Mouse (Mus musculus) adipocyte (in vitro differentiated cells): ENCODE measurements at regions not wholly inside any gene's neighbourhood (a gene's known extent, or its start where the extent isn't known, plus 50 kb on each side); places are given as distances from the start of the nearest gene placed in this dataset.

ENCODE experiments used
- DNase-seq: peaks from one replicate; pipeline ENCODE4 v3.0.0-alpha.2; 2016; ENCODE audit warnings: low spot score

DNA sequence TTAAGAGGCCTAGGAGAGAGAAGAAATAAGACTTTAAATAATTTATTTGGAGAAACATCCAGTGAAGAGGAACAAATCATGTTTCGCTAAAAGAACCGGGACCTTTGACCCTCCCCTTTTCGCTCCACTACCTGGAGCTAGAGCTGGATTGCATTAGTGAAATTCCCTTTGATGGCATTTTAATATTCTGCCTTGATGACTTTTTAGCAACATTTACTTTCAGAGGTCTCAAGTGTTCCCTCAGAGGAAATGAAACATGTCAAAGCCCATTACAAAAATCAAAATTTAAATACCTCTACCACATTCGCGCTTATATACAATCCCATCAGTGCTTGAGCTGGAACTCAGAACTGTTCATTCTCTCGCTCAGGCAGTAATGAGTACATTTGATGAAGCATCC, 297.0 kb upstream of the Gm10295 start:
- no peak for DNase-seq

DNA sequence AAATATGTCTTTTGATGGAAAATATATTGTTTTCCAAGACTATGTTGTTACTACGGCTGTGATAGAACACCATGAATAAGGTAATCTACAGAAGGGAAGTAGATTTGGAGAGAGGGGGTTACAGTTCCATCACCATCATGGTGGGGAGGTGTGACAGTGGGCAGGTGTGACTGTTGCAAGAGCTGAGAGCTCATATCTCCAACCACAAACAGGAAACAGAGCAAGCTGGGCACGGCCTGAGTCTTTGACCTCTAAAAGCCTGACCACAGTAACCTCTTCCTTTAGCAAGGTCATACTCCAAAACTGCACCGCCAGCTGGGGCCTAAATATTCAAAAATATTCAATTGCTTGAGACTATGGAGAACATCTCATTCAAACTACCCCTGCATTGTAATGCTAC, 295.7 kb upstream of the Gm10295 start:
- no peak for DNase-seq

DNA sequence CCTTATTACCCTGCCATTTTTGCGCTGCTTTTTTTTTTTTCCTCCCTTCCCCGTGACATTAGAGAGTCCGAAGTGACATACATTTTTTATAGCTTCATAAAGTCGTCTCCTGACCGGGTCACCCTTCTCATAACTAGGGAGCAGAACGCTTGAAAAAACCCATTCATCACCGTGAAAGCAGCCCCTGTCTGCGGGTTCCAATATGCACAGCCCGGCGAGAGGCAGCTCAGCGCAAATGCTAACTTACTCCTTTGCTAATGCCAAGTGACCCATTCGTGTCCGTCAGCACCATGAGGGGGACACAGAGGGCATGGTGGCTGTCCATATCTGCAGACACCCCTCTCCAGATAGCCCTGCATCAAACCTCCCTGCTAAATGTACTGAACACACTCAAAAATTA, 271.8 kb upstream of the Gm10295 start:
- DNase-seq: no peak

DNA sequence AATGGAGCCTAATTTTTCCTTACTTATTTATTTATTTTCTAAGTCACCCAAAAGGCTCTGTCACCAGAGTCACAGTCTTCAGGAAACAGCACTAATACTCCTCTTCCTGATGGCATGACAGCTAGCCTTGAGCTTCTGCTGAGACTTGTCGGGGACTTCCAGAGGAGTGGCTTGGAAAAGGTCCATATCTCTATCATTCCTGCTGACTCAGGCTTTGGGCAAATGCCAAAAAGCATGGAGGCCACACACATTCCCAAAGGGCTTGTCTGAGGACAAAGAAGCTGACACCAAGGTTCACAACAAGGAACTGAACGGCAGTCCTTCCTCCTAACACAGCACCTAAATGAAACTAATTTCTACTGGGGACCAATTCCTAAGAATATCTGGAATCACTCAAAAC, 251.9 kb upstream of the Gm10295 start:
- DNase-seq: peak; percentile 2

DNA sequence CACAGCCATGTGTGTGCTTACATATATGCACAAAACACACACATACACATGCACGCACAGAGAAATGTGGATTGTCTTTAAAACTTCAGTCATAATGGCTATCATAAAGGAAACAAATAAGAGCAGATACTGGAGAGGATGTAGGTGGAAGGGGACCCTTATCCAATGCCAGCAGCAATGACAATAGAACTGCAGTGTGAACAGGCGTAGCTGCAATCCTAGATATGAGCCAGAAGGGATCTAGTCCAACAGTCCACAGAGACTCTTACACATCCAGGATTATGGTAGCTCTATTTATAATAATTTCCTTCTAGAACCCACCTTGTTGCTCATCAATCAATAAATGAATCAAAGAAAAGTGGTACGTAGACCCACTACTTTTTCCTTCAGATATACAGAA, 245.5 kb upstream of the Gm10295 start:
- DNase-seq: no peak

DNA sequence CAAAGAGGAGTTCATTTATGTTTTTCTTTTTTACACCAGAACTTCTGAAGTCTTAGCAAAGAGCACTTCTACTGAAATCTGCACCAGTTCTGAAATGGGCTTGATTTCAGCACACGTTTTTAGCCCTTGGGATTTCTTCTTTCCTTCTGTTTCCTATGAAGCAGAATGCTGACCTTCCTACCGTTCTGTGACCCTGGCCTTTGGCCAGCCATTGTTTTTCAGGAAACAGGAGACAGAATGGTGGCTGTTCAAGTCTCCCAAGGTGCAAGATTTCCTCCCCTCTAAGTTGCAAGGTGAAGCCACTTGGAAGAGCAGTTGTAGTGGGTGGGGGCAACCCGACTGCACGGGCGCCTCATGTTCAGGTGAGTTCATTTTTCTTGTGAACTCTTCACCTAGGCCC, 236.3 kb upstream of the Gm10295 start:
- DNase-seq: no peak

DNA sequence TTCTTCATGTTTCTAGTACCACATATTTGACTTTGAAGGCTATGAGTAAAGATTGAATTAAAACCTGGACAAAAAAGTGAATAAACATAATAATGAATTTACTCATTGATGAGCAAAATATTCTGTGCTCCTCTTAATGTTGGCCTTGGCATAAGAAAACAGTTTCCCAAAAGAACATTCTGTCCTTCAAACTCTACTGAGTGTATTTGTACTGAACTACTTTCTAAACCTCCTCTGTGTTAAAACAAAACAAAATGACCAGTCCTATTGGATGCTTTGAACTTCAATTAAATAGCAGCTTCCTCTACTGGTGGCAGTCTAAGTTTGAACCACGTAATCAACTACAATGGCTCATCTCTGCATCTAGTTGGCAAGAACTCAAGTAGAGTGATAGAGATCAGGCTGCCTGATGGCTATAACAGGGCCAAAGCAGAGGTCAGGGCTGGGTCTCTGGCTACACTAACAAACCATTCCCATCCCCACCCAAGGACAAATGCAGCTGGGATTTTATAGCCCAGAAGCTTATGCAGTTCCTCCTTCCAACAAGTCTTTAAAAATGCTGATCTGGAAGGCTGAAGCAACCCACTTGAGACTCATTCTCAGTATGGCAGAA, 232.3 kb upstream of the Gm10295 start:
- no peak for DNase-seq

DNA sequence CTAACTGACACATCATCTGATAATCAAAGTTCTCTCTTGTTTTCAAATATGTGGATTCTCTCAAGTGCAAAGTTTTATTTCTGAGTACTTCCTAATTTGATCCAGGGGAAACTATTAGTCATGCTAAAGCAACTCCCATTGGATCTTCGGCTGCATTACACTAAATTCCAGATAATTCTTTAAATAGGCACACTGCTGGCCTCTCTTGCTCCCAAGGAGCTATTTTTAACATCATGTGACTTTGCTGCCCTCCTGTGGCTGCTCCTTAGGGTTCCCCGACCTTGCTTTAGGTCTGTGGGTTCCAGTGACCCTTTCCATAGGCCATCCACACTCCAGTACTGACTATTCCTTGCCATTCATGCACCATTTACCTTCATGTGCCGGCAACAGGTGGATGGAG, 230.5 kb upstream of the Gm10295 start:
- peak; percentile 46 for DNase-seq

DNA sequence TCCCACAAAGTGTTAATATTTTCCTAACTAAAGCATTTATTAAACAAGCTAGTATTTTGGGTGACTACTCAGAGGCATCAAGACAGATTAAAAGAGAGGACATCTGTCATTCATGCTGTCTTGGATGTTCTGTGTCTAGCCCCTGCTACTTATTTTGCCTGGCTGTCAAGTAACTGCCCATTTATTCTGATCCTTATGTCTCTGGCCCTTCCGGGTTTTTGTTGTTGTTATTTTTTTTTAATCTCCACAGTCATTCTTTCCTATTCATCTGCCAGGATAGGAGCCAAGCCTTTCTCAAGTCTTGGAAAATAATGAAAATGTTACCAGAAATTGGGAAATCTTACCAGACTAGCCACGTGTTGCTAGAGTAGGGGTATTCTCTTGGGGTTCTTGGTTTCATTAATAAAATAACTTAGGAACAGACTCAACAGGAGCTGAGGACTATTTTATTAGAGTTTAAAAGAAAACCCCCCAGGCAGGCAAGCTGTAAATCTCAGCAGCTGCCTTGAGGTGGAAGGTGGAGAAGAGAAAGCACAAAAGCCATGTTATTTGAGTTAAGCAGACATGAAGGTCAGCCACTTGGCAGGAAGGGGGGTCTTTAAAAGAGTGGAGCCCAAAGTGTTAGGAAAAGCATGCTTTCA, 209.1 kb upstream of the Gm10295 start:
- DNase-seq: peak; percentile 8

DNA sequence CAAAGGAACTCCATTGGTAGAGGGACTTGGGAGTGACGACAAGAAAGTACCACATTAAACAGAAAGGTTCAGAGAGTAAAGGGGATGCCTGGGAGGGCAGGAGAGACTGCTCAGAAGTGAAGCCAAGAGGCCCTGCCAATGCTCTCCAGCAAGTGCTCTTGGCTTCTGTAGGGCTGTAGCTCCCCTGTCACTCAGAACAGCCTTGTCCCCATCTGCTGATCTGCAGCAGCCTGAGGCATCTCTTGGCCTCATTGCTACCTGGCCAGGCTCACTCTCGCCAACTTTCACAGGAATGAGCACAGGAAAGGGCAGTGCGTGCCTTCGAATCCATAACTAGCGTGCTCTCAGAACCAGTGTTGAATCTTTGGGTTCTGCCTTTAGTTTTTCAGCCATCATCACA, 205.2 kb upstream of the Gm10295 start:
- no peak for DNase-seq

DNA sequence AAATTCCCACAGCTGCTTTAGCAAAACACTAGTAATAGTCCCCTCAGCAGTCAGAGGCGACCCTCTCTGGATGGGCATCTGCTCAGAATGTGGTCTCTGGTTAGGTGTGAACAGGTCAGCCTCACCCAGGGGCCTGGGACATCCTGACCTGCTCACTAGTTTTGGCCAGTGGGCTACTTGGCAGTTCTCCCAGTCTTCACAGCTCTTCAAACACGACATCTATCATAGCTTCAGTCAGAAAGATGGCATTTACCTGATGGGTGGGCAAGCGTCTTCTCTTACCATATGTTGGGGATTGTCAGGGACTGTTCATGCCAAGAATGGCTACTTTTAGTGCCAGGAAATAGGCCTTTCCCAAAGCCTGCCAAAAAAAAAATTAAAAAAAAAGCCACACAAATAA, 204.2 kb upstream of the Gm10295 start:
- DNase-seq: no peak

DNA sequence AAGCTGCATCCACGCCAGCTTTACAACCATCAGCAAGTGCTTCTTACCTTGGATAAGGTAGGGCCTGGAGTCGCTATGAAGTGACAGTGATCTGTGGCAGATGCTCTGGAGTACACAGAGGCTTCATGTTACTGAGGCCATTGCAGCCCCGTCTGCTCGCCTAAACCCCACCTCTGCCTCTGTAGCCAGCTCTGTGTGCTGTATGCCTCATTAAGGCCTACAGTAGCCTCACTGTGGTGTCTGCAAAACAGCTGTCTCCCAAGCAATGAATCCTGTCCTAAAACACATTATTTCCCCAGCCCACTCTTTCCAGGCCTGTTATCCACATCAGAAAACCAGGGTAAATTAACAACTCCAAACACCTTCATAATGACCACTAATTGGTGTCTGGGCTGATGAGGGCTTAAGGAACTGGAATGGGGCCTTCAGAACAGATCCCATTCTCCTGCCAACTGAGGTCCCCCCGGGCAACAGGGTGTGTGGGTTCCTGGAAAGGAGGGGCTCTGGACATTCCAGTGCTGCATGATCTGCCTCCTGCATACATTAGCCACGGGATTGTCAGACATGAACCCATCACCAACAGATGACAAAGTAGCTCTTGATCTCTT, 195.4 kb upstream of the Gm10295 start:
- DNase-seq: no peak

DNA sequence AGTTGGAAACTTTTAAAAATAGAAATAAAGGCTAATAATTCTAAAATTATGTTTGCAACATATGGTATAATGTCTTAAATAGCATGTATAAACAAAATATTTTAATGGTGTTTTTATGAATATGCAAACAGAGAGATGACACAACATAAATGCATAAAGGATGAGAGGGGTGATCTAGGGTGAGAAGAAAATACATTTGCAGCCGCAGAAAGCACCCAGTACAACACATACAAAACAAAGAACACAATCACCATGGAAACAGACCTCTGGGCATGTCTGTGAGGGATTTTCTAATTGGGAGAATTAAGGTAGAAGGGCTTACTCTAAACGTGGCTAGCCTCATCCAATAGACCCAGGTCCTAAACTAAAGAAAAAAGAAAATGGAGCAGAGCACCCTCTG, 190.2 kb upstream of the Gm10295 start:
- no peak for DNase-seq

DNA sequence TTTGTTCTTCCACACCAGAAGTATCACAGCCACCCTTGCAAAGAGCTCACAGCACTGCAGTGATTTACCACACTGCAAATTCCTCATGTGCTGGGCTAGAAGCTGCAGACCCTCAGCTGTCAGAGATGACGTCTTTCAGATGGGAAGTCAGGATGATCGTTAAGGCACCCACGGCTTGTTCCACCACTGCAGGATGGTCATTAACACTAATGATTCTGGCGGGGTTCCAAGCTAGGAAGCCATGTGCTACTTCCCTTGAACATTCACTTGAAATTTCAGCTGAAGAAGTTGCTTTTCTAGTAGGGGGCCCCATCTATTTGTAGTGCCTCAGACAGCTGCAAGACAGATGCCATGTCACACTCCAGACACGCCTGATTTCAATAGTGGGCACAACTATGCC, 181.8 kb upstream of the Gm10295 start:
- no peak for DNase-seq

DNA sequence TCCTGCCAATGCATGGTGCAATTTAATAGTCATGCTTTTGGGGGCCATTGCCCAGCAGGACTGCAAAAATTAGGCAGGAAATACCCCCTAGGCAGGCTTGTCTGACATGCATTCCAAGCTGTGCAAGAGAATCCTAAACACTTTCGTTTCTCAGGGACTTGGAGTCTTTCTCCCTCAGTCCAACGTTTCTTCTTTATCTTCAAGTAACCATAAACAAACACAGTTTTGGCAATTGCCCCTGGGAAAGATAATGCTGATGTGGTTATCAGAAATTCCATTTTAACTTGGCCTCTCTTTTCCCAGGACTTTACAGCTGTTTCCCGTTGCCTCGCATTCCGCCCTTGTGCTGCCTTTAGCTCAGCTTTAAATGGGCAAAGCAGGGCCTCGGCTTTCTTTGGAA, 180.2 kb upstream of the Gm10295 start:
- DNase-seq: no peak

DNA sequence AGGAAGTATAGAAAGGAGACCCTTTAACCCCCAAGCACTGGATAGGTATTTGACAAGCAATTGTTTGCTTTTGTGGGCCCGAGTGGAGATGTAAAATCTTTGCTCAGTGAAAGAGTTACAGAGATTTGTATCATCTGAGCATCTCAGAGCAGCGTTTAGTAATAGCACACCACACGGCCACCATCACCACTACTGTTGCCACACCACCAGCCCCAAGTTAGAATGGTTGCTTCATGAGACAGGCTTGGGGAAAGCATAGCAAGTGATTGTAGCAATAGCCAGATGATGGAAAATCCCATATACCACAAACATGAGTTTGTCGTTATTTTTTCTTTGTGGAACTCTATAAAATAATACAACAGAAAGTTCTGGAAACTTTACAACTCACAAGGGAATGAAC, 179.6 kb upstream of the Gm10295 start:
- no peak for DNase-seq

DNA sequence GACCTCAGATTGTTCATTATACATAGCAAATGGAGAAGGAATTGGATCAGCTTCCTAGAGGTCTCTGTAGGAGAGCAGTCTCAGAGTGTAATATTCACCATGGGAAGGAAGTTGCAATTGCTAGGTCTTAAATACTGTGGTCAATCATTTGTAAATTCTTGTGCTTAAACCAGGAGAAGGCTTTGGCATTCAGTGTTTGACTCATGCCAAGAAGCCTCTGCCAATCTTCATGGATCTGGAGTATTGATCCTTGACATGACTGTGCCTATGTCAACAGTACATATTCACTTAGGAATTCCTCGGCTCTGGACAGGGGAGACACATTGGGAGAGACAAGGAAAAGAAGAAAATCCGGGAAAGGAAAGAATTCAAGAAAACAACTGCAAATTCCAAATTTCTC, 174.9 kb upstream of the Gm10295 start:
- DNase-seq: no peak

DNA sequence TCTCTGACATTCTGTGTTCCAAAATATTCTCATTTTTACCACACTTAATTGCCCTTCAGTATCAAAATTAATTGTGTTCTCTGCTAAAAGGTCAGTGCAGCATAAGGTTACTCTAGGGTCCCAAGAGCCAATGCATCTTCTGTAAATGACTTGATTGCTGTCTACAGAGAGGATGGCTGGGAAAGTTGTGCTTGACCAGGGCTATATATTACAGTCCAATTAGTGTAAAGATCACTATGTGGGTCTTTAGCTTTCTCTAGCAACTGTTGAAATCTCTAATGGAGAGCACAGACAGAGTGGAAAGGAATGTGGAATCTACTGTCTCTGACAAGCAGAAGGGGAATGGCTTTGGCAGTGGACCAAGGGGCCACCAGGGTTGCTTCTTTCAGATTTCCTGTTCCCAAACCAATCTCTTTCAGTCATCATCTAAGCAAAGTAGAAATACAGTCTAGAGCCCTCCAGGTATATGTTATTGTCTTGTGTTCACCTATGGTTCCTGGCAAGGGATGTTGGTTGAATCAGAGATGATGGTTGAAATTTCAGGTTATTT, 173.4 kb upstream of the Gm10295 start:
- no peak for DNase-seq

DNA sequence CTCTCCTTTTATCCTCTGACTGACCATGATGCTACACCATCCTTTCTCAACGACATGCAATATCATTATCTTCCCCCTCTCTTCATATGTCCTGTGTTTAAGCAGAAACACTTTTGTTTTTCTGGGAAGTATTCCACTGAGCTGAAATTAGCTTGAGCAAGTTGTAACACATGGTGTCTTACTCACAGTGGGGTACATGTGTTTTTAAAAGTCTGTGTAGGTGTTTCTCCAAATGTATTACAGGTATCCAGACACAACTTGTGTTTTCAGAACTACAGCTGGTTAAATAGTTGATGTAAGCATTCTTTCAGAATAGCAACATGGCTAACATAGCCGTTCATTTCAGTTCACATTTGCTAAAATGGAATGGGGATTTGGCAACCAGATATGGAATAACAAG, 172.8 kb upstream of the Gm10295 start:
- no peak for DNase-seq

DNA sequence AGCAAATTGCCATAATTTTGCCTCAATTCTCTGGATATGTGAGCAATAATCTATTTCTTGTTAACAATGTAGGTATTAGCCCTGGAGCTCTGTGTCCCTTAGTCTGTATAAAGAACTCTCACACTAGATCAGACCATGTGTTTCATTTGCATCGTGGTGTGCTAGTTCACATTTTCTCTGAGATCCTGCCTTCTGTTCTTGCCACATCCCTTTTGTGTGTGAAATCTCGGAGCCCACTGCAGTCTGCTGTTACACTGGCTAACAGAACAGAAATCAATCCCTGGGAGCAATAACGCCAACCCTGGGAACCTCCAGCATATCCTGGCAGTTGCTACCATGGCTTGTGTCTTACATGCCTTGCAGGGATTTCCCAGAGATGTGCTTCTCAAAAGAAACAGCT, 156.1 kb upstream of the Gm10295 start:
- DNase-seq: no peak

DNA sequence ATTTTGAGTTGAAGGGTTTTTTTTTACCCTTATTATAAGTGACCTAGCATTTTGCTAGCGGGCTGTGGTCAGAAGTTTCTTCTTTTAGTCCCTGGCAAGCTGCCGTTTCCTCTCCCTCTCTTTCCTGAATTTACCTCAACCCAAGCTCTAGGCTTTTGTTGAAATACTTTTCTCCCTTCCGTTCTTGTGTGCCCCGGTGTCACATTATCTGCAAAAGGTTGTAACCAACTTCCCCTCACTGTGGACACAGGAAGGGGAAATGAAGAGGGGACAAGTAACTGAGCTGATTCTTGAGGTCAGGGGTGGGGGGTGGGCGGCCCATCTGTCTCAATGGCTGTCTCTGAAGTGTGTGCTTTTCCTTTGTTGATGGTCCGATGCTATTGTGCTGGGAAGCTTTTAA, 149.4 kb upstream of the Gm10295 start:
- no peak for DNase-seq

DNA sequence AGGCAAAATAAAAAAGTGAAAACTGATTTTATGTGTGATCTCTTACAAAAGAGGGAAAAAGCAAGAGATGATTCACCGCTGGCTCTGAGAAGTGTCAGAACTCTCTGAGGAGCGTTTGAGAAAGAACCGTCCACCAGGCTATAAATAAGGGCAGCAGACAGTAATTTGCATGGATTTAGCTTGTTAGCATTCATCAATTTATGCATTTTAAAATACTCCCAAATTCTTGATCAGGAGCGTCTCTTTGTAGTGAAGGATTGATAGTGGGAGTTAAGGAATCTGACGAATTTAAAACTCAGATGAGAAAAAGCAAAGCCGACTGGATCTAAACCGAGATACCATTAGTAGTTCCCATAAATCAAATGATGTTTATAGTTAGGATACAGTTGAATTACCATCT, 146.8 kb upstream of the Gm10295 start:
- no peak for DNase-seq

DNA sequence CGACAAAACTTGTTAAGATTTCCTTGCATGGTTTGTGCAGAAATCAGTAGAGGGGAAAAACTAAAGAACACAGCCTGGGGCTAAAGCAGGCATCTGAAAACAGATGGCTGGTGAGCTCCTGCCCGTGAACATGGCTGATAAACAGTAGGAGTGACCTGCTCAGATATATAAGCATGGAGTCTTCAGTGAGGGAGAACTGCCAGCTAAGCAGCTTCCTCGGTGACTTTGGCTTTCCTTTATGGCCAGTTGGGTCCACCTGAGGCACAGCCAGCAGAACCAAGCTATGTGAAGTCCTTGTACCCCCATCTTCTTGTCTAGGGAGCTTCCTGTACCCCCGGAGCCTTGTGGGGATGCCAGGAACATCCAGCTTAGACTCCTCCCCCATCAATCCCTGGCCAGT, 139.8 kb upstream of the Gm10295 start:
- DNase-seq: no peak
